Mouse (Mus musculus): ENCODE data around the gene Nudc. TPM values are rescaled to one million over a fixed set of nuclear protein-coding genes. Genes with fewer than 3 reads are reported as not detected.

The Nudc gene
- polyA plus RNA-seq, 1 experiment from 2014 or later: 153 TPM

- no peak for ATAC-seq (ENCODE audit: insufficient number of reproducible peaks, insufficient read depth, low FRiP score, low read depth)
- H3K9me3 ChIP-seq (ENCODE audit: control insufficient read depth, low read length): no peaks in the 10 kb centered on the region
- peaks cover 62% of the 10 kb centered on the region for H3K27me3 ChIP-seq (ENCODE audit: control insufficient read depth, insufficient read depth, low read length)
- H3K4me1 ChIP-seq (ENCODE audit: control insufficient read depth in 2 of 2, insufficient read depth in 2 of 2, low read length in 2 of 2): peaks cover 18 to 28% of the 10 kb centered on the region in 2 experiments
- H3K4me2 ChIP-seq (ENCODE audit: low read length): no peak overlapping the region
- H3K36me3 ChIP-seq (ENCODE audit: control insufficient read depth, insufficient read depth, low read length): no peaks in the 10 kb centered on the region
- no peak overlapping the region for H3K9ac ChIP-seq (ENCODE audit: low read length)
- H3K4me3 ChIP-seq (ENCODE audit: control insufficient read depth in 1 of 2, insufficient read depth in 1 of 2, low read depth in 1 of 2, low read length in 2 of 2): no peak overlapping the region
- WGBS: 23% methylated on average over 7 of the region's 7 CpGs
- no peak overlapping the region for H3K27ac ChIP-seq (replicated peaks in 1 of 2; ENCODE audit: control insufficient read depth in 1 of 2, insufficient read depth in 1 of 2, low read depth in 2 of 2, low read length in 2 of 2)
Measured at GRCm38 (mm10) chr4:133495711-133496110, 50.1 kb downstream of the Nudc start.

GRCm38 (mm10) chr4:133494867-133495266, 50.9 kb downstream of the Nudc start:
- H3K4me3 ChIP-seq (ENCODE audit: control insufficient read depth in 1 of 2, insufficient read depth in 1 of 2, low read depth in 1 of 2, low read length in 2 of 2): no peak overlapping the region
- H3K4me1 ChIP-seq (ENCODE audit: control insufficient read depth in 2 of 2, insufficient read depth in 2 of 2, low read length in 2 of 2): peaks cover 19 to 28% of the 10 kb centered on the region in 2 experiments
- H3K36me3 ChIP-seq (ENCODE audit: control insufficient read depth, insufficient read depth, low read length): no peaks in the 10 kb centered on the region
- 68% methylated on average over 4 of the region's 4 CpGs for WGBS
- H3K27me3 ChIP-seq (ENCODE audit: control insufficient read depth, insufficient read depth, low read length): peaks cover 54% of the 10 kb centered on the region
- H3K9me3 ChIP-seq (ENCODE audit: control insufficient read depth, low read length): no peaks in the 10 kb centered on the region
- H3K4me2 ChIP-seq (ENCODE audit: low read length): no peak overlapping the region
- no peak overlapping the region for H3K27ac ChIP-seq (replicated peaks in 1 of 2; ENCODE audit: control insufficient read depth in 1 of 2, insufficient read depth in 1 of 2, low read depth in 2 of 2, low read length in 2 of 2)
- no peak overlapping the region for H3K9ac ChIP-seq (ENCODE audit: low read length)
- ATAC-seq (ENCODE audit: insufficient number of reproducible peaks, insufficient read depth, low FRiP score, low read depth): no peak

- no peak for ATAC-seq (ENCODE audit: insufficient number of reproducible peaks, insufficient read depth, low FRiP score, low read depth)
- Histone ChIP-seq H3K4me3 (ENCODE audit: control insufficient read depth in 1 of 2, insufficient read depth in 1 of 2, low read depth in 1 of 2, low read length in 2 of 2) (peak overlapping the region; percentile 22 to 36), H3K4me2 (ENCODE audit: low read length) (peak overlapping the region; percentile 71), H3K27me3 (ENCODE audit: control insufficient read depth, insufficient read depth, low read length) (peaks cover 49% of the 10 kb centered on the region), H3K4me1 (ENCODE audit: control insufficient read depth in 2 of 2, insufficient read depth in 2 of 2, low read length in 2 of 2) (peaks cover 23 to 32% of the 10 kb centered on the region in 2 experiments), H3K9me3 (ENCODE audit: control insufficient read depth, low read length) (no peaks in the 10 kb centered on the region), H3K9ac (ENCODE audit: low read length) (peak overlapping the region; percentile 54; the same call in 1 of the 2 replicates), H3K27ac (replicated peaks in 1 of 2; ENCODE audit: control insufficient read depth in 1 of 2, insufficient read depth in 1 of 2, low read depth in 2 of 2, low read length in 2 of 2) (no peak overlapping the region), H3K36me3 (ENCODE audit: control insufficient read depth, insufficient read depth, low read length) (no peaks in the 10 kb centered on the region)
- WGBS: under 1% methylated on average over 12 of the region's 12 CpGs
Measured at GRCm38 (mm10) chr4:133494432-133494831, 51.4 kb downstream of the Nudc start.

GRCm38 (mm10) chr4:133493895-133494294, 51.9 kb downstream of the Nudc start:
- H3K4me1 ChIP-seq (ENCODE audit: control insufficient read depth in 2 of 2, insufficient read depth in 2 of 2, low read length in 2 of 2): peaks cover 24 to 32% of the 10 kb centered on the region in 2 experiments
- no peaks in the 10 kb centered on the region for H3K9me3 ChIP-seq (ENCODE audit: control insufficient read depth, low read length)
- H3K27me3 ChIP-seq (ENCODE audit: control insufficient read depth, insufficient read depth, low read length): peaks cover 44% of the 10 kb centered on the region
- 18% methylated on average over 9 of the region's 12 CpGs for WGBS
- H3K36me3 ChIP-seq (ENCODE audit: control insufficient read depth, insufficient read depth, low read length): no peaks in the 10 kb centered on the region
- no peak for ATAC-seq (ENCODE audit: insufficient number of reproducible peaks, insufficient read depth, low FRiP score, low read depth)
- no peak overlapping the region for H3K27ac ChIP-seq (replicated peaks in 1 of 2; ENCODE audit: control insufficient read depth in 1 of 2, insufficient read depth in 1 of 2, low read depth in 2 of 2, low read length in 2 of 2)
- peak overlapping the region; percentile 22 to 36 for H3K4me3 ChIP-seq (ENCODE audit: control insufficient read depth in 1 of 2, insufficient read depth in 1 of 2, low read depth in 1 of 2, low read length in 2 of 2)
- peak overlapping the region; percentile 54; the same call in 1 of the 2 replicates for H3K9ac ChIP-seq (ENCODE audit: low read length)
- peak overlapping the region; percentile 71 for H3K4me2 ChIP-seq (ENCODE audit: low read length)

GRCm38 (mm10) chr4:133491800-133492199, 54.0 kb downstream of the Nudc start:
- no peak overlapping the region for H3K4me3 ChIP-seq (ENCODE audit: control insufficient read depth in 1 of 2, insufficient read depth in 1 of 2, low read depth in 1 of 2, low read length in 2 of 2)
- H3K4me2 ChIP-seq (ENCODE audit: low read length): peak overlapping the region; percentile 45
- peaks cover 23% of the 10 kb centered on the region for H3K27me3 ChIP-seq (ENCODE audit: control insufficient read depth, insufficient read depth, low read length)
- no peaks in the 10 kb centered on the region for H3K9me3 ChIP-seq (ENCODE audit: control insufficient read depth, low read length)
- H3K4me1 ChIP-seq (ENCODE audit: control insufficient read depth in 2 of 2, insufficient read depth in 2 of 2, low read length in 2 of 2): peaks cover 19 to 22% of the 10 kb centered on the region in 2 experiments
- H3K36me3 ChIP-seq (ENCODE audit: control insufficient read depth, insufficient read depth, low read length): no peaks in the 10 kb centered on the region
- 0 out of 2 replicates have a peak, but pooled peaks have one; percentile 32 for ATAC-seq (ENCODE audit: insufficient number of reproducible peaks, insufficient read depth, low FRiP score, low read depth)
- peak overlapping the region; percentile 44; the same call in 1 of the 2 replicates for H3K9ac ChIP-seq (ENCODE audit: low read length)
- peak overlapping the region; percentile 14 to 43; a peak in 1 of 4 replicates for H3K27ac ChIP-seq (replicated peaks in 1 of 2; ENCODE audit: control insufficient read depth in 1 of 2, insufficient read depth in 1 of 2, low read depth in 2 of 2, low read length in 2 of 2)
- WGBS: 19% methylated on average over 10 of the region's 10 CpGs

GRCm38 (mm10) chr4:133489489-133490245, 56.1 kb downstream of the Nudc start:
- Histone ChIP-seq H3K27me3 (ENCODE audit: control insufficient read depth, insufficient read depth, low read length) (peaks cover 2% of the 10 kb centered on the region; the same call in 1 of the 2 replicates), H3K4me2 (ENCODE audit: low read length) (no peak overlapping the region), H3K27ac (replicated peaks in 1 of 2; ENCODE audit: control insufficient read depth in 1 of 2, insufficient read depth in 1 of 2, low read depth in 2 of 2, low read length in 2 of 2) (peak overlapping the region; percentile 25 to 29; a peak in 2 of 4 replicates), H3K4me3 (ENCODE audit: control insufficient read depth in 1 of 2, insufficient read depth in 1 of 2, low read depth in 1 of 2, low read length in 2 of 2) (no peak overlapping the region), H3K4me1 (ENCODE audit: control insufficient read depth in 2 of 2, insufficient read depth in 2 of 2, low read length in 2 of 2) (peaks cover 19 to 22% of the 10 kb centered on the region in 2 experiments), H3K9me3 (ENCODE audit: control insufficient read depth, low read length) (no peaks in the 10 kb centered on the region), H3K9ac (ENCODE audit: low read length) (no peak overlapping the region), H3K36me3 (ENCODE audit: control insufficient read depth, insufficient read depth, low read length) (no peaks in the 10 kb centered on the region)
- 45% methylated on average over 4 of the region's 4 CpGs for WGBS
- no peak; the same call in 1 of the 2 replicates for ATAC-seq (ENCODE audit: insufficient number of reproducible peaks, insufficient read depth, low FRiP score, low read depth)

- Histone ChIP-seq H3K27me3 (ENCODE audit: control insufficient read depth, insufficient read depth, low read length) (no peaks in the 10 kb centered on the region; the same call in 1 of the 2 replicates), H3K9ac (ENCODE audit: low read length) (no peak overlapping the region), H3K36me3 (ENCODE audit: control insufficient read depth, insufficient read depth, low read length) (no peaks in the 10 kb centered on the region), H3K4me2 (ENCODE audit: low read length) (no peak overlapping the region), H3K4me1 (ENCODE audit: control insufficient read depth in 2 of 2, insufficient read depth in 2 of 2, low read length in 2 of 2) (peaks cover 24 to 27% of the 10 kb centered on the region in 2 experiments), H3K4me3 (ENCODE audit: control insufficient read depth in 1 of 2, insufficient read depth in 1 of 2, low read depth in 1 of 2, low read length in 2 of 2) (no peak overlapping the region), H3K27ac (replicated peaks in 1 of 2; ENCODE audit: control insufficient read depth in 1 of 2, insufficient read depth in 1 of 2, low read depth in 2 of 2, low read length in 2 of 2) (no peak overlapping the region), H3K9me3 (ENCODE audit: control insufficient read depth, low read length) (no peaks in the 10 kb centered on the region)
- 83% methylated on average over 20 of the region's 20 CpGs for WGBS
- no peak for ATAC-seq (ENCODE audit: insufficient number of reproducible peaks, insufficient read depth, low FRiP score, low read depth)
Measured at GRCm38 (mm10) chr4:133488619-133489392, 57.0 kb downstream of the Nudc start.
